Mouse (Mus musculus): Measurements from ENCODE around the gene Notch1. TPM values are rescaled to one million over a fixed set of nuclear protein-coding genes. Genes with fewer than 3 reads are reported as not detected.

The Notch1 gene
- polyA plus RNA-seq, 1 experiment from 2014 or later: 29.5 TPM

DNA sequence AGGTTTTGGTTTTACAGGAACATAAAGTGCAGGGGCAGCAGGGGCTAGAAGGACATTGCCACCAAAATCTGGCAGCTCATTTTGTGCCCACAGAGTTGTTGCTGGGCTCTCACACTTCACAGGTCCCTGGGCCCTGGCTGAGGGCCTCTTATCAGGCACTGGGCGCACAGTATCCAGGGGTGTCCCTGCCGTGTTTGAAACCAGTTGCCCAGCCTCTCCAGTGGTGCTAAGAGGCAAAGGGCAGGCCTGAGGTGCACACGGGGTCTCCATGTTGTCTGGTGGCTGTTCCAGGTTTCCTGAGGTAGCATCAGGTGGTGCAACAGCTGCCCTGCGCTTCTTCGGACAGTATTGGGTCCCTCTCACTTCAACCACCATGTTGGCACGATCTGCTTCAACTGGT lies 76.8 kb downstream of the Notch1 start:
- Histone ChIP-seq H3K9ac (replicated peaks; ENCODE audit: low read depth, low read length) (no peak overlapping the region), H3K36me3 (ENCODE audit: control insufficient read depth, insufficient read depth, low read length) (peaks cover 57% of the 10 kb centered on the region), H3K4me1 (ENCODE audit: control insufficient read depth, insufficient read depth, low read length) (peaks cover 14% of the 10 kb centered on the region; the same call in 1 of the 2 replicates), H3K4me2 (replicated peaks; ENCODE audit: low read depth, low read length) (no peak overlapping the region), H3K9me3 (ENCODE audit: control insufficient read depth, low read depth, low read length) (no peaks in the 10 kb centered on the region), H3K27me3 (ENCODE audit: control insufficient read depth, insufficient read depth, low read length) (no peaks in the 10 kb centered on the region), H3K27ac (ENCODE audit: low read length) (no peak overlapping the region), H3K4me3 (ENCODE audit: low read depth, low read length) (no peak overlapping the region)
- ATAC-seq (ENCODE audit: insufficient number of reproducible peaks, insufficient read depth, low FRiP score, low read depth): no peak
- WGBS: 91% methylated on average over 6 of the region's 6 CpGs

DNA sequence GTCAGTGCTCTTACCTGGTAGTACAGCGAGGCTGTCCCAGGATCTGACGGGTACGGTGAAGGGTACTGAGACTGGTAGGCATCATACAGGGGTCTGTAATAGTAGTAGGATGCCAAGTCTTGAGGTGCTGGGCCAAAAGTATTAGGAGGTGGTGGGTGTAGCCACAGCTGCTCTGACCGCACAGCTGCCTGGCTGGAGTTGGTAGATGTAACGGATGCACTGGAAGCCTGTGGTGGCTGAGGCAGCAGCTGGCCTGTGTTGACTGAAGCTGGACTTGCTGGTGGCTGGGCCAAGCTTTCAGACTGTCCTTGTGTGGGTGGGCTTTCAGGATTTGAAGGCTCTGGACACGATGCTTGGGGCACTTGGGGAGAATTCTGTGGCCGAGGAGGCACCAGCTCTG lies 78.1 kb downstream of the Notch1 start:
- H3K36me3 ChIP-seq (ENCODE audit: control insufficient read depth, insufficient read depth, low read length): peaks cover 68% of the 10 kb centered on the region
- WGBS: 86% methylated on average over 7 of the region's 7 CpGs

DNA sequence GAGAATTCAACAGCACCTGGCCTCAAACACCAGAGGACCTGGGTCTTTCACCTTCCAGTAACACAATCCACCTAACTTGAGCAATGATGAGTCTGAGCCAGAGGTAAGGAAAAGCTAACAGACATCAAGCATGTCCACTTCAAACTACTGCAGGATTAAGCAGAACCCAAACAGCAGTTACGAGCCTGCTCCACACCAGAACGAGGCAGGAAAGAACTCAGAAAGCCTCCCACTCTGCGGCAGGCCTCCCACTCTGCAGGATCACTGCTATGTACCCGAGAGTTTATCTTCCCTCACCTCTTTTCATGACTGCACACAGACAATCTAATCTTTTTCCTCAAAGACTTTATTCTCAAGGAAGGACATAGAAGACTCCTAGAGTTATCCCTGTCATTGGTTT lies 79.2 kb downstream of the Notch1 start:
- no peaks in the 10 kb centered on the region for H3K4me1 ChIP-seq (ENCODE audit: control insufficient read depth, insufficient read depth, low read length)
- WGBS: 60% methylated on average over 4 of the region's 4 CpGs
- H3K9me3 ChIP-seq (ENCODE audit: control insufficient read depth, low read depth, low read length): no peaks in the 10 kb centered on the region
- H3K27me3 ChIP-seq (ENCODE audit: control insufficient read depth, insufficient read depth, low read length): no peaks in the 10 kb centered on the region
- H3K9ac ChIP-seq (replicated peaks; ENCODE audit: low read depth, low read length): no peak overlapping the region
- no peak overlapping the region for H3K4me2 ChIP-seq (replicated peaks; ENCODE audit: low read depth, low read length)
- H3K4me3 ChIP-seq (ENCODE audit: low read depth, low read length): no peak overlapping the region
- no peak overlapping the region for H3K27ac ChIP-seq (ENCODE audit: low read length)
- H3K36me3 ChIP-seq (ENCODE audit: control insufficient read depth, insufficient read depth, low read length): peaks cover 80% of the 10 kb centered on the region
- no peak for ATAC-seq (ENCODE audit: insufficient number of reproducible peaks, insufficient read depth, low FRiP score, low read depth)

More for the DNA sequence above, 78.1 kb downstream of the Notch1 start:
- no peak overlapping the region for H3K4me2 ChIP-seq (replicated peaks; ENCODE audit: low read depth, low read length)
- no peaks in the 10 kb centered on the region for H3K27me3 ChIP-seq (ENCODE audit: control insufficient read depth, insufficient read depth, low read length)
- peaks cover 6% of the 10 kb centered on the region; the same call in 1 of the 2 replicates for H3K4me1 ChIP-seq (ENCODE audit: control insufficient read depth, insufficient read depth, low read length)
- no peak for ATAC-seq (ENCODE audit: insufficient number of reproducible peaks, insufficient read depth, low FRiP score, low read depth)
- no peak overlapping the region for H3K27ac ChIP-seq (ENCODE audit: low read length)
- no peak overlapping the region for H3K9ac ChIP-seq (replicated peaks; ENCODE audit: low read depth, low read length)
- no peaks in the 10 kb centered on the region for H3K9me3 ChIP-seq (ENCODE audit: control insufficient read depth, low read depth, low read length)
- H3K4me3 ChIP-seq (ENCODE audit: low read depth, low read length): no peak overlapping the region

- Histone ChIP-seq H3K4me1 (ENCODE audit: control insufficient read depth, insufficient read depth, low read length) (no peaks in the 10 kb centered on the region), H3K27ac (ENCODE audit: low read length) (no peak overlapping the region), H3K27me3 (ENCODE audit: control insufficient read depth, insufficient read depth, low read length) (no peaks in the 10 kb centered on the region), H3K9ac (replicated peaks; ENCODE audit: low read depth, low read length) (no peak overlapping the region), H3K9me3 (ENCODE audit: control insufficient read depth, low read depth, low read length) (no peaks in the 10 kb centered on the region), H3K4me3 (ENCODE audit: low read depth, low read length) (no peak overlapping the region), H3K4me2 (replicated peaks; ENCODE audit: low read depth, low read length) (no peak overlapping the region), H3K36me3 (ENCODE audit: control insufficient read depth, insufficient read depth, low read length) (peaks cover 75% of the 10 kb centered on the region)
- ATAC-seq (ENCODE audit: insufficient number of reproducible peaks, insufficient read depth, low FRiP score, low read depth): no peak
- 92% methylated on average over 7 of the region's 7 CpGs for WGBS
Observed at GRCm38 (mm10) chr2:26434791-26435572, 81.5 kb downstream of the Notch1 start.

DNA sequence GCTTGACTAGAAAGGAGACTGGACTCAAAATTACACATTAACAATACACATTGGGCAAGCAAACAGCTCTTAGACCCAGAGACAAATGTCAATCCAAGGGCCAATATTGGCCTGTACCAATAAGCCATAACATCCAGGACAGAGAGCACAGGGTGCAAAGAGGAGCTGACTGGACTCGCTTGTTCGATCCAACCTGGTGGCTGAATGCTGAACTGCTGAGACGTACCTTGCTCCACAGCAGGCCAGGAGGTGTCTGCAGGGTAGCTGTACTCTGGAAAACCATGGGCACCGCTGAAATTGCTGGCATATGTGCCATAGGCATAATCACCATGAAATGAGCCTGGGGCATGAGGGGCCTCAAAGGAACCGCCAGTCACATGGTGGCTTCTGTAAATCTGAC lies 86.6 kb downstream of the Notch1 start:
- no peak for ATAC-seq (ENCODE audit: insufficient number of reproducible peaks, insufficient read depth, low FRiP score, low read depth)
- Histone ChIP-seq H3K9me3 (ENCODE audit: control insufficient read depth, low read depth, low read length) (no peaks in the 10 kb centered on the region), H3K4me3 (ENCODE audit: low read depth, low read length) (no peak overlapping the region), H3K9ac (replicated peaks; ENCODE audit: low read depth, low read length) (no peak overlapping the region), H3K27me3 (ENCODE audit: control insufficient read depth, insufficient read depth, low read length) (no peaks in the 10 kb centered on the region), H3K4me2 (replicated peaks; ENCODE audit: low read depth, low read length) (no peak overlapping the region), H3K36me3 (ENCODE audit: control insufficient read depth, insufficient read depth, low read length) (peaks cover 86% of the 10 kb centered on the region), H3K27ac (ENCODE audit: low read length) (no peak overlapping the region), H3K4me1 (ENCODE audit: control insufficient read depth, insufficient read depth, low read length) (no peaks in the 10 kb centered on the region)
- WGBS: 94% methylated on average over 5 of the region's 5 CpGs

DNA sequence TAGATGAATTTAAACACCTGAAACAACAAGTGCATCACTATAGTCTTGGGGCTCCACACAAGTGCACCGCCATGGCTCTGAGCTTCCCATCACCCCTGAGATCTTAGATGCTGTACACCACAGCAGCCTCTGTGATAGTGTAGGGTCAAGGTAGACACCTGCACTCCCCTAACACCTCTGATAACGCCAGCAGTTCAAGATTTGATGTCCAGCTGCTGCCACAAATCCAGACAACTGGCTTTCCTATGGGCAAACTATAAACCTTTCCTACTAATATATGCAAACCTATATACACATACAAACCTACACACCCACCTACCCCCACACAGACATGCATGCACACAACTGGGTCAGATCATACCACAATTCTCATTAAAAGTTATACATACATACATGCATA lies 91.9 kb downstream of the Notch1 start:
- Histone ChIP-seq H3K9ac (replicated peaks; ENCODE audit: low read depth, low read length) (no peak overlapping the region), H3K4me1 (ENCODE audit: control insufficient read depth, insufficient read depth, low read length) (no peaks in the 10 kb centered on the region), H3K4me3 (ENCODE audit: low read depth, low read length) (no peak overlapping the region), H3K27ac (ENCODE audit: low read length) (no peak overlapping the region), H3K4me2 (replicated peaks; ENCODE audit: low read depth, low read length) (no peak overlapping the region), H3K9me3 (ENCODE audit: control insufficient read depth, low read depth, low read length) (no peaks in the 10 kb centered on the region), H3K36me3 (ENCODE audit: control insufficient read depth, insufficient read depth, low read length) (peaks cover 93% of the 10 kb centered on the region), H3K27me3 (ENCODE audit: control insufficient read depth, insufficient read depth, low read length) (no peaks in the 10 kb centered on the region)
- WGBS: 91% methylated on average over 2 of the region's 2 CpGs
- no peak for ATAC-seq (ENCODE audit: insufficient number of reproducible peaks, insufficient read depth, low FRiP score, low read depth)

GRCm38 (mm10) chr2:26423086-26423485 lies 93.4 kb downstream of the Notch1 start:
- Histone ChIP-seq H3K4me3 (ENCODE audit: low read depth, low read length) (no peak overlapping the region), H3K27ac (ENCODE audit: low read length) (no peak overlapping the region), H3K4me2 (replicated peaks; ENCODE audit: low read depth, low read length) (no peak overlapping the region), H3K9me3 (ENCODE audit: control insufficient read depth, low read depth, low read length) (no peaks in the 10 kb centered on the region), H3K27me3 (ENCODE audit: control insufficient read depth, insufficient read depth, low read length) (no peaks in the 10 kb centered on the region), H3K4me1 (ENCODE audit: control insufficient read depth, insufficient read depth, low read length) (no peaks in the 10 kb centered on the region), H3K9ac (replicated peaks; ENCODE audit: low read depth, low read length) (no peak overlapping the region), H3K36me3 (ENCODE audit: control insufficient read depth, insufficient read depth, low read length) (peaks cover 85% of the 10 kb centered on the region)
- WGBS: 76% methylated on average over 1 of the region's 1 CpGs
- no peak for ATAC-seq (ENCODE audit: insufficient number of reproducible peaks, insufficient read depth, low FRiP score, low read depth)

GRCm38 (mm10) chr2:26421969-26422368 lies 94.5 kb downstream of the Notch1 start:
- H3K36me3 ChIP-seq (ENCODE audit: control insufficient read depth, insufficient read depth, low read length): peaks cover 86% of the 10 kb centered on the region
- H3K9ac ChIP-seq (replicated peaks; ENCODE audit: low read depth, low read length): no peak overlapping the region
- no peaks in the 10 kb centered on the region for H3K27me3 ChIP-seq (ENCODE audit: control insufficient read depth, insufficient read depth, low read length)
- no peaks in the 10 kb centered on the region for H3K9me3 ChIP-seq (ENCODE audit: control insufficient read depth, low read depth, low read length)
- no peak overlapping the region for H3K4me3 ChIP-seq (ENCODE audit: low read depth, low read length)
- no peak for ATAC-seq (ENCODE audit: insufficient number of reproducible peaks, insufficient read depth, low FRiP score, low read depth)
- H3K4me1 ChIP-seq (ENCODE audit: control insufficient read depth, insufficient read depth, low read length): no peaks in the 10 kb centered on the region
- 96% methylated on average over 2 of the region's 2 CpGs for WGBS
- H3K27ac ChIP-seq (ENCODE audit: low read length): no peak overlapping the region
- no peak overlapping the region for H3K4me2 ChIP-seq (replicated peaks; ENCODE audit: low read depth, low read length)

DNA sequence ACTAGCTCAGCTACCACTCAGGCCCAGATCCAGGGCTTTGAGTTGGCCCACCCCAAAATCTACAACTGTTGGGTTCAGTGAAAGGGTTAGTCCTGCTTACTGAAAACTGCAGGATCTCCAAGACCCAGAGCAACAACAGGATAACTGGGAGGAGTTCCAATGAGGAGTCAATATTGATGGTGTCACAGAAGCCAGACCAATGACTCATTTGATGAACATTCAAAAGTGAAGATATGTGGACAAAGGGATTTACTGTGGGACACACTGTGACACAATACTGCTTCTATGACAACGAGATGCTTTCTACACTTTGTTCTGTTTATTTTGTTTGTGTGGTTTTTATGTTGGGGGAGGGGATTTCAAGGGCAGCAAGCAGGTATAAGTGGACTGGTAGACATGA lies 98.3 kb downstream of the Notch1 start:
- Histone ChIP-seq H3K4me1 (ENCODE audit: control insufficient read depth, insufficient read depth, low read length) (no peaks in the 10 kb centered on the region), H3K27me3 (ENCODE audit: control insufficient read depth, insufficient read depth, low read length) (no peaks in the 10 kb centered on the region), H3K4me2 (replicated peaks; ENCODE audit: low read depth, low read length) (no peak overlapping the region), H3K9ac (replicated peaks; ENCODE audit: low read depth, low read length) (no peak overlapping the region), H3K9me3 (ENCODE audit: control insufficient read depth, low read depth, low read length) (no peaks in the 10 kb centered on the region), H3K27ac (ENCODE audit: low read length) (no peak overlapping the region), H3K36me3 (ENCODE audit: control insufficient read depth, insufficient read depth, low read length) (peaks cover 87% of the 10 kb centered on the region), H3K4me3 (ENCODE audit: low read depth, low read length) (no peak overlapping the region)
- WGBS: 91% methylated on average over 1 of the region's 1 CpGs
- ATAC-seq (ENCODE audit: insufficient number of reproducible peaks, insufficient read depth, low FRiP score, low read depth): no peak
